Mouse (Mus musculus) cortical plate, adult 2 months (tissue): ENCODE results near the gene Drc1.

Source experiments
- CTCF ChIP-seq: fragments of 200-500 bp; IDR thresholded peaks from 2 replicates; pipeline ENCODE4 v1.5.1; 2011; ENCODE audit warnings: mild to moderate bottlenecking, control low read depth, low read length; ENCODE audit not compliant: insufficient read depth; ENCODE audit errors: extremely low read depth
- POLR2A ChIP-seq: fragments of 200-500 bp; IDR thresholded peaks from 2 replicates; pipeline ENCODE4 v1.6.1; 2011; ENCODE audit warnings: mild to moderate bottlenecking, low read length, control low read depth; ENCODE audit not compliant: insufficient read depth; ENCODE audit errors: extremely low read depth

DNA sequence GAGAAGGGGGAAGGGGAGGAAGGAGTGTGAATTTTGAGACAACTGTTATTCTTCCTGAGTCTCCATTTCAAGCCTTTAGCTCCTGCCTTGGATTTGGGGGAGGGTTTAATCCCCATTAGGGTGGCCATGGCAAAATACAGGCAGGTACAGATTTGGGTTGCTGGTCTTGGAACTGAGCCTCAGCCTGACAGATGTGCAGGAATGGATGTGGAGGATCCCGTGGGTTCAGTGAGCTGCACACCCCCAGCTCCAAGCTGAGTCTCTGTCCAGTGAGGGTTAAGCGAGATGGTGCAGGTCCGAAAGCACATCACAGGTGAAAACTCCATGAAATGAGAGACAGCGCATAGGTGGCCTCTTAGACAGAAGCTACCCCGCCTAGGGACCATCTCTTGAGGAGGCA, 119.3 kb downstream of the Drc1 start:
- TF ChIP-seq CTCF, result no peak
- no peak for TF ChIP-seq POLR2A
